Mouse (Mus musculus) MEL-GATA-1-ER (cell line): ENCODE results near the gene Padi4.

ENCODE experiments used
- DNase-seq: peaks from one replicate; pipeline ENCODE4 v3.0.0-alpha.2; 2012; ENCODE audit warnings: low read depth; ENCODE audit errors: extremely low read depth

Gene Padi4

DNA sequence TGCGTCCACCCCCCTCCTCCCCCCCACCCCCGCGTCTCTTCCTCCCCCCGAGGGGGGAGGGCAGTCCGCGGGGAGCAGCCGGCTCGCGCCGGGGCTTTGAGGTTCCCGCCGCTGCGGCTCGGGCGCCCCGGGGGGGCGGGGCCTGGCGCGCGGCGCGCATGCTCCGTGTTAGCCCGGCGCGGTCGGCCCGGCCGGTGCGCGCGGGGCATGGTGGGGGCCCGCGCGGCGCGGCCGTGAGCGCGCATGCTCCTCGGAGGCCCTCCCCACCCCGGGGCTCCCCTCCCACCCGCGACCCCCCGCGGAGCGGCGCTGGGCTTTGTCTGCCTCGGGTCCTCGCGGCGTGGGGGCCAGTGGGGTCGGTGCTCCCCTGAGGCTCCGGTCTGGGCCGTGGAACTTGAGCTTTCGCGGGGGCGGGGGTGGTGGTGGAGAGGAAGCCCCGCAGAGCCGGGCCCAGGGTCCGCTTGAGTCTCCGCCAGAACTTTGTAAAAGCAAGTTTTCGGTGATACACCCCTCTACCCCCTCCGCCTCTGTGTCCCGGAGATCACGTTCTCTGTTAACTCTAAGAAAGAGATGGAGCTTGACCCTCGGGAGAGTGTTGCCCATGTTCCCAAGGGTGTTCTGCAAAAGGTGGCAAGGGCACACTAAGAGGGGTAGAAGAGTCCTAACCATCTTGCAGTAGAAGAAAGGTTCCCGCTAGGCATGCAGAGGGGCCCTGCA is 71.3 kb downstream of the Padi4 start:
- no peak for DNase-seq

- DNase-seq: no peak
Measured at GRCm38 (mm10) chr4:140701716-140702561, 72.1 kb downstream of the Padi4 start.

GRCm38 (mm10) chr4:140701049-140701715 is 72.9 kb downstream of the Padi4 start:
- no peak for DNase-seq

- no peak for DNase-seq
Measured at GRCm38 (mm10) chr4:140700269-140701018, 73.6 kb downstream of the Padi4 start, which contains the start of gene Rcc2. Gene Rcc2, plus strand, starts transcription at chr4:140700541.

DNA sequence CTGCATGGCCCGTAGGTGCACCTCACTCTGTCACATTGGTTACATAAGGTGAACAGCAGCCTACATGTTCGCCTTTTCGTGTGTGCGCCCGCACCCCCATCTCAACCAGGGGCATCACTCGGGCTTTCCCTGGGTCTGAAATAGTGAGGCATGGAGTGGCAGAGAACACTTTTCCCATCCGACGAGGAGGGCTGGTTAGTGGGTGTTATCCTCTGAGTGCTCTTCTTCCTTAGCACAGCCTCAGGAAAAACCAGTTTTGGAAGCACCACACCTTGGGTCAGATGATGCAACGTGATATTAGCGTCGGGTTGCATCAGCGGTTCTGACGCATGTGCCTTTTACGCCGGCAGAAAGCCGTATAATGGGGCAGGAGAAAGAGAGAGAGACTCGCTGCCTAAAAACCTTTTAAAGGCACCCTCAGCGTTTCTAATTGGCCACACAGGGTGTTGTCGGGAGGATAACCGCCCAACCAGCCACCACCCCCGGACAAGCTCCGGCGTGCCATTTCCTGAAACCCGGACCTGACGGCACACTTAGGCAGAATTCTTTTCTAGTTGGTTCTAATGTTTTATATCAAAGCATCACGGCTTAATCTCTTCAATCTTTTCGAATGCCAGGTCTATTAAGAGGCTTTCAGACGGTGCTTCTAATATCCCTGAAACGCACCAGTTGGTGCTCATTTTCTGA is 74.5 kb downstream of the Padi4 start:
- DNase-seq: peak; percentile 95
